Mouse (Mus musculus) lung, embryonic 14.5 days (tissue): ENCODE measurements at regions not wholly inside any gene's neighbourhood (a gene's known extent, or its start where the extent isn't known, plus 50 kb on each side); places are given as distances from the start of the nearest gene placed in this dataset.

ENCODE experiments used
- ATAC-seq: fragments of 200-750 bp; cut with Nextera tagmentation; 2 replicates; pipeline ENCODE4 v1.8.0; 2017; ENCODE audit warnings: mild to moderate bottlenecking, moderate TSS enrichment, moderate library complexity; ENCODE audit not compliant: insufficient read depth
- DNase-seq: peaks from one replicate; pipeline ENCODE4 v3.0.0-alpha.2; 2015
- H3K27ac ChIP-seq: fragments of 300-500 bp; sonication (generic); 2 replicates; pipeline ENCODE4 v1.5.1; 2014; ENCODE audit warnings: low read depth, mild to moderate bottlenecking, moderate library complexity
- H3K27me3 ChIP-seq: fragments of 300-500 bp; sonication (generic); 2 replicates; pipeline ENCODE4 v1.6.1; 2014; ENCODE audit warnings: low read length, control low read depth; ENCODE audit not compliant: insufficient read depth
- H3K36me3 ChIP-seq: fragments of 300-500 bp; sonication (generic); 2 replicates; pipeline ENCODE4 v1.6.1; 2014; ENCODE audit warnings: control low read depth; ENCODE audit not compliant: insufficient read depth
- H3K4me1 ChIP-seq: fragments of 300-500 bp; sonication (generic); 2 replicates; pipeline ENCODE4 v1.6.1; 2014; ENCODE audit warnings: antibody characterized with exemption, control low read depth; ENCODE audit not compliant: insufficient read depth
- H3K4me2 ChIP-seq: fragments of 300-500 bp; sonication (generic); 2 replicates; pipeline ENCODE4 v1.6.1; 2014; ENCODE audit warnings: mild to moderate bottlenecking
- H3K4me3 ChIP-seq: fragments of 300-500 bp; sonication (generic); 2 replicates; pipeline ENCODE4 v1.5.1; 2014; ENCODE audit warnings: low read depth, low read length
- H3K9ac ChIP-seq: fragments of 300-500 bp; sonication (generic); 2 replicates; pipeline ENCODE4 v1.6.1; 2014
- H3K9me3 ChIP-seq: fragments of 300-500 bp; sonication (generic); 2 replicates; pipeline ENCODE4 v1.6.1; 2016; ENCODE audit warnings: low read depth, low read length, control low read depth
- CTCF ChIP-seq: IDR thresholded peaks from 2 replicates; pipeline ENCODE4 v1.5.1; 2016; ENCODE audit warnings: antibody characterized with exemption, low read depth
- WGBS: fragments of 180-500 bp; shearing (Covaris S2); extraction: QIAGEN DNeasy Blood & Tissue Kit; methylation state at CpG from one replicate; pipeline ENCODE4 v1.1.7; 2014; 5-methylcytosine and 5-hydroxymethylcytosine counted together

GRCm38 (mm10) chr13:52029868-52030422 lies 183.5 kb downstream of the Gadd45g start:
- 61% methylated on average over 3 of the region's 3 CpGs for WGBS
- TF ChIP-seq CTCF = no peak
- DNase-seq (no peak), ATAC-seq (no peak)
- Histone ChIP-seq H3K9me3 (no peaks in the 10 kb centered on the region), H3K9ac (no peak overlapping the region), H3K4me3 (no peak overlapping the region), H3K36me3 (no peaks in the 10 kb centered on the region), H3K4me1 (peaks cover 4% of the 10 kb centered on the region), H3K27me3 (no peaks in the 10 kb centered on the region), H3K27ac (no peak overlapping the region), H3K4me2 (no peak overlapping the region)

- no peak overlapping the region for H3K4me2 ChIP-seq
- no peaks in the 10 kb centered on the region for H3K36me3 ChIP-seq
- H3K9me3 ChIP-seq = no peaks in the 10 kb centered on the region
- WGBS = 72% methylated on average over 5 of the region's 5 CpGs
- no peak overlapping the region for H3K9ac ChIP-seq
- no peaks in the 10 kb centered on the region for H3K4me1 ChIP-seq
- no peak overlapping the region for H3K27ac ChIP-seq
- ATAC-seq (no peak), DNase-seq (no peak)
- no peaks in the 10 kb centered on the region for H3K27me3 ChIP-seq
- no peak for TF ChIP-seq CTCF
- H3K4me3 ChIP-seq = no peak overlapping the region
Measured at GRCm38 (mm10) chr13:52031465-52031864, 185.0 kb downstream of the Gadd45g start.

- TF ChIP-seq CTCF = no peak
- H3K27ac ChIP-seq = no peak overlapping the region
- H3K4me3 ChIP-seq = no peak overlapping the region
- H3K9ac ChIP-seq = no peak overlapping the region
- H3K4me2 ChIP-seq = no peak overlapping the region
- no peak for ATAC-seq
- H3K4me1 ChIP-seq = no peaks in the 10 kb centered on the region
- no peaks in the 10 kb centered on the region for H3K27me3 ChIP-seq
- no peak for DNase-seq
- H3K9me3 ChIP-seq = no peaks in the 10 kb centered on the region
- WGBS = 54% methylated on average over 6 of the region's 6 CpGs
- H3K36me3 ChIP-seq = no peaks in the 10 kb centered on the region
Measured at GRCm38 (mm10) chr13:52035731-52036130, 189.3 kb downstream of the Gadd45g start.

- 59% methylated on average over 5 of the region's 5 CpGs for WGBS
- ATAC-seq (0 out of 2 replicates have a peak, but pooled peaks have one; percentile 10), DNase-seq (no peak)
- Histone ChIP-seq H3K27me3 (no peaks in the 10 kb centered on the region), H3K9me3 (no peaks in the 10 kb centered on the region), H3K4me1 (peaks cover under 1% of the 10 kb centered on the region; the same call in 1 of the 2 replicates), H3K4me2 (no peak overlapping the region), H3K27ac (no peak overlapping the region), H3K9ac (no peak overlapping the region), H3K4me3 (no peak overlapping the region), H3K36me3 (no peaks in the 10 kb centered on the region)
- TF ChIP-seq CTCF = no peak
Measured at GRCm38 (mm10) chr13:52036351-52036750, 189.9 kb downstream of the Gadd45g start.

- DNase-seq (no peak), ATAC-seq (no peak)
Measured at GRCm38 (mm10) chr13:52037218-52037617, 190.7 kb downstream of the Gadd45g start.

GRCm38 (mm10) chr13:52041467-52042421 lies 195.3 kb downstream of the Gadd45g start:
- Histone ChIP-seq H3K9me3 (no peaks in the 10 kb centered on the region), H3K27me3 (no peaks in the 10 kb centered on the region), H3K9ac (no peak overlapping the region), H3K36me3 (no peaks in the 10 kb centered on the region), H3K4me3 (no peak overlapping the region), H3K4me1 (peaks cover 19% of the 10 kb centered on the region), H3K27ac (peak overlapping the region; percentile 85), H3K4me2 (peak overlapping the region; percentile 40)
- WGBS = 37% methylated on average over 15 of the region's 15 CpGs
- no peak; the same call in 1 of the 2 replicates for TF ChIP-seq CTCF
- peak; percentile 88 for DNase-seq
- peak; percentile 83 for ATAC-seq

More at GRCm38 (mm10) chr13:52037218-52037617, 190.7 kb downstream of the Gadd45g start:
- H3K27ac ChIP-seq = no peak overlapping the region
- H3K4me2 ChIP-seq = no peak overlapping the region
- H3K4me1 ChIP-seq = peaks cover 9% of the 10 kb centered on the region; the same call in 1 of the 2 replicates
- no peak overlapping the region for H3K4me3 ChIP-seq
- no peak for TF ChIP-seq CTCF
- no peaks in the 10 kb centered on the region for H3K27me3 ChIP-seq
- 47% methylated on average over 13 of the region's 13 CpGs for WGBS
- no peaks in the 10 kb centered on the region for H3K36me3 ChIP-seq
- H3K9me3 ChIP-seq = no peaks in the 10 kb centered on the region
- no peak overlapping the region for H3K9ac ChIP-seq

- Histone ChIP-seq H3K9me3 (no peaks in the 10 kb centered on the region), H3K4me1 (peaks cover 19% of the 10 kb centered on the region), H3K9ac (no peak overlapping the region), H3K36me3 (no peaks in the 10 kb centered on the region), H3K4me3 (no peak overlapping the region), H3K4me2 (no peak overlapping the region), H3K27me3 (no peaks in the 10 kb centered on the region), H3K27ac (no peak overlapping the region)
- no peak for TF ChIP-seq CTCF
- no peak for ATAC-seq
- WGBS = 95% methylated on average over 3 of the region's 3 CpGs
- DNase-seq = no peak
Measured at GRCm38 (mm10) chr13:52042867-52043266, 196.4 kb downstream of the Gadd45g start.
